Mouse (Mus musculus): ENCODE measurements around the gene Ptprm.

The Ptprm gene

GRCm38 (mm10) chr17:67226991-67227390, 127.3 kb downstream of the Ptprm start:
- no peak for DNase-seq (ENCODE audit: extremely low spot score)

- no peak for DNase-seq (ENCODE audit: extremely low spot score)
Observed at GRCm38 (mm10) chr17:67215326-67215725, 138.9 kb downstream of the Ptprm start.

GRCm38 (mm10) chr17:67213711-67214110, 140.5 kb downstream of the Ptprm start:
- DNase-seq (ENCODE audit: extremely low spot score) = no peak

- DNase-seq (ENCODE audit: extremely low spot score) = no peak
Observed at GRCm38 (mm10) chr17:67209676-67210344, 144.4 kb downstream of the Ptprm start.

- DNase-seq (ENCODE audit: extremely low spot score) = no peak
Observed at GRCm38 (mm10) chr17:67208600-67208999, 145.7 kb downstream of the Ptprm start.

GRCm38 (mm10) chr17:67206984-67207383, 147.3 kb downstream of the Ptprm start:
- no peak for DNase-seq (ENCODE audit: extremely low spot score)

GRCm38 (mm10) chr17:67201151-67201550, 153.1 kb downstream of the Ptprm start:
- no peak for DNase-seq (ENCODE audit: extremely low spot score)

GRCm38 (mm10) chr17:67193728-67194127, 160.5 kb downstream of the Ptprm start:
- DNase-seq (ENCODE audit: extremely low spot score) = no peak

- DNase-seq (ENCODE audit: extremely low spot score) = no peak
Observed at GRCm38 (mm10) chr17:67188514-67188913, 165.7 kb downstream of the Ptprm start.

GRCm38 (mm10) chr17:67186879-67187278, 167.4 kb downstream of the Ptprm start:
- DNase-seq (ENCODE audit: extremely low spot score) = no peak

GRCm38 (mm10) chr17:67185942-67186341, 168.3 kb downstream of the Ptprm start:
- no peak for DNase-seq (ENCODE audit: extremely low spot score)

- DNase-seq (ENCODE audit: extremely low spot score) = no peak
Observed at GRCm38 (mm10) chr17:67179446-67179845, 174.8 kb downstream of the Ptprm start.

- no peak for DNase-seq (ENCODE audit: extremely low spot score)
Observed at GRCm38 (mm10) chr17:67178686-67179265, 175.5 kb downstream of the Ptprm start.

- DNase-seq (ENCODE audit: extremely low spot score) = peak; percentile 27
Observed at GRCm38 (mm10) chr17:67175836-67176235, 178.4 kb downstream of the Ptprm start.

GRCm38 (mm10) chr17:67171353-67171752, 182.9 kb downstream of the Ptprm start:
- no peak for DNase-seq (ENCODE audit: extremely low spot score)

- no peak for DNase-seq (ENCODE audit: extremely low spot score)
Observed at GRCm38 (mm10) chr17:67170696-67171095, 183.6 kb downstream of the Ptprm start.

- no peak for DNase-seq (ENCODE audit: extremely low spot score)
Observed at GRCm38 (mm10) chr17:67165876-67166275, 188.4 kb downstream of the Ptprm start.

GRCm38 (mm10) chr17:67159611-67160010, 194.6 kb downstream of the Ptprm start:
- DNase-seq (ENCODE audit: extremely low spot score) = no peak

- no peak for DNase-seq (ENCODE audit: extremely low spot score)
Observed at GRCm38 (mm10) chr17:67157089-67157752, 197.0 kb downstream of the Ptprm start.

- DNase-seq (ENCODE audit: extremely low spot score) = no peak
Observed at GRCm38 (mm10) chr17:67152218-67152617, 202.0 kb downstream of the Ptprm start.

- DNase-seq (ENCODE audit: extremely low spot score) = no peak
Observed at GRCm38 (mm10) chr17:67150441-67150840, 203.8 kb downstream of the Ptprm start.

GRCm38 (mm10) chr17:67142183-67142756, 212.0 kb downstream of the Ptprm start:
- DNase-seq (ENCODE audit: extremely low spot score) = no peak

GRCm38 (mm10) chr17:67140502-67140901, 213.8 kb downstream of the Ptprm start:
- DNase-seq (ENCODE audit: extremely low spot score) = no peak
